In the genomic region with DNA sequence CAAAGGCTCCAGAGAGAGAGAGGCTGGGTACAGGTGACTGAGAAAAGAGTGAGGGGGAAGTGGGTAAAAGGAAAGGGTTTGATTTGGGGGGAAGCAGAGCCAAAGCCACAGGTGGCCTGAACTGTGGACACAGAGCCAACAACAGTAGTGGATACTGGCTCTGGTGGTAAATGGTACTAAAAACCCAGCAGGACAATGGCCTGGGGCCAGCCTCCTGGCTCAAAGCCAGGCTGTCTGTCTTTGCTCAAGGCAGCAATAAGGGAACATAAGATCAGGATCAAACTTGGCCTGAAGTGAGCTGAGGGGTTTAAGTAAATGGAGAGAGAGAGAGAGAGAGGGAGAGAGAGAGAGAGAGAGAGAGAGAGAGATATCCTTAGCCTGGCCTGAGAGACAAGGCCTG, we compare ENCODE assay signal across 18 mouse cellular contexts.
DNase-seq lines count a peak whose midpoint lies in the region; ATAC-seq and TF ChIP-seq lines count a peak whose summit lies in the region.
"Had no signal": no experiment of that assay in that cellular context is flagged by ENCODE, and none has a peak within 500 bp of the region (broad histone marks: within the 10 kb centered on the region; RNA-seq: fewer than 3 reads in every experiment).

No protein-coding gene starts in this region.

- no peaks in the 10 kb centered on the region for H3K9me3 ChIP-seq in hindbrain, embryonic 14.5 days (ENCODE audit: control insufficient read depth, low read length)
- H3K9me3 ChIP-seq in hindbrain, embryonic 10.5 days: no peaks in the 10 kb centered on the region
- no peaks in the 10 kb centered on the region for H3K9me3 ChIP-seq in midbrain, embryonic 14.5 days (ENCODE audit: control insufficient read depth, low read length)
- H3K9me3 ChIP-seq in midbrain, embryonic 10.5 days (replicated peaks): no peaks in the 10 kb centered on the region
- H3K9me3 ChIP-seq: embryonic facial prominence, embryonic 13.5 days; heart, embryonic 10.5 days; midbrain, embryonic 12.5 days had no signal

- ATAC-seq in hindbrain, embryonic 14.5 days (ENCODE audit: low FRiP score): no peak
- no peak for ATAC-seq in midbrain, embryonic 14.5 days (ENCODE audit: low FRiP score, low TSS enrichment)
- ATAC-seq: liver, postnatal 0 days had no signal

- H3K27me3 ChIP-seq in hindbrain, embryonic 14.5 days (ENCODE audit: control insufficient read depth, insufficient read depth, low read length): no peaks in the 10 kb centered on the region
- peaks cover 10% of the 10 kb centered on the region for H3K27me3 ChIP-seq in hindbrain, embryonic 10.5 days (ENCODE audit: insufficient read depth, poor library complexity, severe bottlenecking)
- no peaks in the 10 kb centered on the region for H3K27me3 ChIP-seq in midbrain, embryonic 14.5 days (ENCODE audit: control insufficient read depth, insufficient read depth, low read length)
- no peaks in the 10 kb centered on the region for H3K27me3 ChIP-seq in midbrain, embryonic 10.5 days (ENCODE audit: low read depth, poor library complexity, severe bottlenecking)
- H3K27me3 ChIP-seq: embryonic facial prominence, embryonic 13.5 days; midbrain, embryonic 12.5 days had no signal

- no peak for TF ChIP-seq CTCF in brain, embryonic 14.5 days (IDR thresholded peaks at IDR 0.05; ENCODE audit: borderline replicate concordance, extremely low read depth, insufficient read depth, insufficient read length)

- peak; percentile 82 to 86 for DNase-seq in cerebellum, postnatal 14 days
- DNase-seq in cerebellum, adult 8-10 months: no peak
- DNase-seq in hindbrain, embryonic 14.5 days (ENCODE audit: low spot score): peak; percentile 50
- DNase-seq in hindbrain, embryonic 10.5 days (ENCODE audit: low spot score): no peak
- DNase-seq in midbrain, embryonic 14.5 days: peak; percentile 56
- no peak for DNase-seq in midbrain, embryonic 10.5 days (ENCODE audit: low spot score)
- DNase-seq in brain, embryonic 14.5 days (ENCODE audit: low read depth): peak; percentile 81
- DNase-seq: B cell, adult 2 months; gastrocnemius, postnatal 25 days; heart, postnatal 10 days; kidney, adult 8-10 months; liver; liver, postnatal 0 days; thymus, adult 18-20 months had no signal

- H3K4me3 ChIP-seq in hindbrain, embryonic 14.5 days (replicated peaks; ENCODE audit: low read length): no peak overlapping the region
- H3K4me3 ChIP-seq in hindbrain, embryonic 10.5 days: no peak overlapping the region
- no peak overlapping the region for H3K4me3 ChIP-seq in midbrain, embryonic 14.5 days (replicated peaks; ENCODE audit: low read depth, low read length)
- no peak overlapping the region for H3K4me3 ChIP-seq in midbrain, embryonic 10.5 days
- H3K4me3 ChIP-seq: embryonic facial prominence, embryonic 13.5 days; heart, embryonic 10.5 days; midbrain, embryonic 12.5 days had no signal

- no peak for TF ChIP-seq POLR2A in brain, embryonic 14.5 days (IDR thresholded peaks at IDR 0.05; ENCODE audit: borderline replicate concordance, extremely low read depth, insufficient read depth, insufficient read length, poor library complexity, severe bottlenecking)

- no peak overlapping the region for H3K4me2 ChIP-seq in hindbrain, embryonic 14.5 days (replicated peaks)
- H3K4me2 ChIP-seq in midbrain, embryonic 14.5 days (ENCODE audit: low read length): no peak overlapping the region
- H3K4me2 ChIP-seq: embryonic facial prominence, embryonic 13.5 days; midbrain, embryonic 12.5 days had no signal

- no peak overlapping the region for H3K9ac ChIP-seq in hindbrain, embryonic 14.5 days
- no peak overlapping the region for H3K9ac ChIP-seq in midbrain, embryonic 14.5 days (replicated peaks; ENCODE audit: low read length)
- H3K9ac ChIP-seq: embryonic facial prominence, embryonic 13.5 days; liver, postnatal 0 days; midbrain, embryonic 12.5 days had no signal

- H3K36me3 ChIP-seq in hindbrain, embryonic 14.5 days (replicated peaks; ENCODE audit: control insufficient read depth, insufficient read depth): no peaks in the 10 kb centered on the region
- H3K36me3 ChIP-seq in hindbrain, embryonic 10.5 days: no peaks in the 10 kb centered on the region
- H3K36me3 ChIP-seq in midbrain, embryonic 14.5 days (ENCODE audit: control insufficient read depth, insufficient read depth, low read length): no peaks in the 10 kb centered on the region
- no peaks in the 10 kb centered on the region for H3K36me3 ChIP-seq in midbrain, embryonic 10.5 days
- H3K36me3 ChIP-seq: embryonic facial prominence, embryonic 13.5 days; heart, embryonic 10.5 days; midbrain, embryonic 12.5 days had no signal

- H3K4me1 ChIP-seq in hindbrain, embryonic 14.5 days (replicated peaks; ENCODE audit: control insufficient read depth, insufficient read depth, low read length): 0 out of 2 replicates have a peak, but pooled peaks cover 3% of the 10 kb centered on the region
- H3K4me1 ChIP-seq in hindbrain, embryonic 10.5 days (replicated peaks): 0 out of 2 replicates have a peak, but pooled peaks cover 6% of the 10 kb centered on the region
- H3K4me1 ChIP-seq in midbrain, embryonic 14.5 days (ENCODE audit: control insufficient read depth, insufficient read depth, low read length): 0 out of 2 replicates have a peak, but pooled peaks cover 12% of the 10 kb centered on the region
- peaks cover 8% of the 10 kb centered on the region for H3K4me1 ChIP-seq in midbrain, embryonic 10.5 days
- H3K4me1 ChIP-seq: embryonic facial prominence, embryonic 13.5 days; heart, embryonic 10.5 days had no signal

- no peak overlapping the region for H3K27ac ChIP-seq in hindbrain, embryonic 14.5 days
- no peak overlapping the region for H3K27ac ChIP-seq in hindbrain, embryonic 10.5 days
- H3K27ac ChIP-seq in midbrain, embryonic 14.5 days (replicated peaks; ENCODE audit: low read depth, low read length): no peak overlapping the region
- no peak overlapping the region for H3K27ac ChIP-seq in midbrain, embryonic 10.5 days (replicated peaks)
- H3K27ac ChIP-seq: embryonic facial prominence, embryonic 13.5 days; heart, embryonic 10.5 days; macrophage; midbrain, embryonic 12.5 days had no signal

Comparison
In these comparisons a context has a peak if more than half of its experiments do, and no peak if none do; other contexts are left out.
1. DNase-seq: peak in cerebellum, postnatal 14 days (2 of 2), hindbrain, embryonic 14.5 days (single experiment), midbrain, embryonic 14.5 days (single experiment) and brain, embryonic 14.5 days (single experiment); none in cerebellum, adult 8-10 months (single experiment), hindbrain, embryonic 10.5 days (single experiment) and midbrain, embryonic 10.5 days (single experiment).